Mouse (Mus musculus) midbrain, embryonic 14.5 days (tissue): Measurements from ENCODE around the gene Olfr49. TPM values are rescaled to one million over a fixed set of nuclear protein-coding genes. Genes with fewer than 3 reads are reported as not detected.
"Not testable (repeated sequence)": the region's sequence is repeated elsewhere in the genome, so short reads cannot be mapped to it uniquely, and the experiment has no call there.

Source experiments
- ATAC-seq: fragments of 200-750 bp; cut with Nextera tagmentation; 2 replicates; pipeline ENCODE4 v1.8.0; 2017; ENCODE audit warnings: moderate number of reproducible peaks, moderate library complexity; ENCODE audit not compliant: low FRiP score, low TSS enrichment
- DNase-seq: peaks from one replicate; pipeline ENCODE4 v3.0.0-alpha.2; 2015
- H3K27ac ChIP-seq: fragments of 300-500 bp; sonication (generic); replicated peaks from 2 replicates; pipeline ENCODE4 v1.5.1; 2014; ENCODE audit warnings: mild to moderate bottlenecking, low read depth, low read length, moderate library complexity
- H3K27me3 ChIP-seq: fragments of 300-500 bp; sonication (generic); 2 replicates; pipeline ENCODE4 v1.6.1; 2014; ENCODE audit warnings: low read length, control low read depth, mixed read lengths; ENCODE audit not compliant: control insufficient read depth, insufficient read depth
- H3K36me3 ChIP-seq: fragments of 300-500 bp; sonication (generic); 2 replicates; pipeline ENCODE4 v1.6.1; 2014; ENCODE audit warnings: low read length, control low read depth; ENCODE audit not compliant: control insufficient read depth, insufficient read depth
- H3K4me1 ChIP-seq: fragments of 300-500 bp; sonication (generic); 2 replicates; pipeline ENCODE4 v1.6.1; 2014; ENCODE audit warnings: mild to moderate bottlenecking, antibody characterized with exemption, low read length, control low read depth; ENCODE audit not compliant: control insufficient read depth, insufficient read depth
- H3K4me2 ChIP-seq: fragments of 300-500 bp; sonication (generic); 2 replicates; pipeline ENCODE4 v1.6.1; 2014; ENCODE audit warnings: mild to moderate bottlenecking, low read length, moderate library complexity
- H3K4me3 ChIP-seq: fragments of 300-500 bp; sonication (generic); replicated peaks from 2 replicates; pipeline ENCODE4 v1.5.1; 2014; ENCODE audit warnings: low read depth, low read length
- H3K9ac ChIP-seq: fragments of 300-500 bp; sonication (generic); replicated peaks from 2 replicates; pipeline ENCODE4 v1.6.1; 2014; ENCODE audit warnings: mild to moderate bottlenecking, low read length, moderate library complexity
- H3K9me3 ChIP-seq: fragments of 300-500 bp; sonication (generic); 2 replicates; pipeline ENCODE4 v1.6.1; 2016; ENCODE audit warnings: low read length, control low read depth, mixed read lengths; ENCODE audit not compliant: control insufficient read depth
- WGBS: fragments of 180-500 bp; shearing (Covaris S2); extraction: QIAGEN DNeasy Blood & Tissue Kit; methylation state at CpG from one replicate; pipeline ENCODE4 v1.1.7; 2014; 5-methylcytosine and 5-hydroxymethylcytosine counted together
- polyA plus RNA-seq: library from polyadenylated mRNA; unstranded; fragments of >200 nt; fragmentation: Nextera tagmentation; extraction: Ambion mirVana; gene quantifications from 2 replicates; pipeline ENCODE4 v1.2.1, GENCODE M21; 2014

The Olfr49 gene
- polyA plus RNA-seq, 1 experiment from 2014 or later = not detected

DNA sequence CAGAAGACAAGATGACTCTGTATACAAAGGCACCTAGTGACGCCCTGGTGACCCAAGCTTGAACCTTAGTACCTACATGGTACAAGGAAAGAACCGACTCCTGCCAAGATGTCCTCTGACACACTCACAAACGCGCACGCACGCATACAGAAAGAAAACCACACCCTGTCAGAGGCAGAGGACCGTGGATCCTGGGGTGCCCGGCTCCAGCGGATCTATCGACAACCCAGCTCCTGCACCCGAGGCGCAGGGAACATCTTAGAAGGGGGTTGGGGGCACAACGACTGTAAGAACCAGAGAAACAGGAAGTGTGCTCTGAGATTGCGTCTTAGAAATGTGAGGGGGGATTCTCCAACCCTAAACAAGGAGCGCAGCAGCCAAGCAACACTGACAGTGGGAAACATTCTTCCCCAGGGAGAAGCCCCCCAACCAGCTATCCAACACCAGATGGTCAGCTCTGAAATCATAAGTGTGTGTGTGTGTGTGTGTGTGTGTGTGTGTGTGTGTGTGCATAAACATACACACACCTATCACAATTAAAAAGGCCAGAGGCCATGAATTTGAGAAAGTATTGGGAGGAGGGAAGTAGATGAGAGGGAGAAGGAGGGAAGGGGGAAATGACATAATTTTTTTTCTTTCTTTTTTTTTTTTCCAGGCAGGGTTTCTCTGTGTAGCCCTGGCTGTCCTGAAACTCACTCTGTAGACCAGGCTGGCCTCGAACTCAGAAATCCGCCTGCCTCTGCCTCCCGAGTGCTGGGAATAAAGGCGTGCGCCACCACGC, 53.4 kb downstream of the Olfr49 start:
- WGBS = 85% methylated on average over 21 of the region's 21 CpGs
- Histone ChIP-seq H3K4me3 (no peak overlapping the region), H3K27ac (peak overlapping the region; percentile 26; the same call in 1 of the 2 replicates), H3K9me3 (no peaks in the 10 kb centered on the region), H3K4me2 (no peak overlapping the region), H3K4me1 (peaks cover 29% of the 10 kb centered on the region), H3K27me3 (no peaks in the 10 kb centered on the region), H3K36me3 (peaks cover 14% of the 10 kb centered on the region; the same call in 1 of the 2 replicates), H3K9ac (no peak overlapping the region)
- ATAC-seq (no peak), DNase-seq (no peak)

DNA sequence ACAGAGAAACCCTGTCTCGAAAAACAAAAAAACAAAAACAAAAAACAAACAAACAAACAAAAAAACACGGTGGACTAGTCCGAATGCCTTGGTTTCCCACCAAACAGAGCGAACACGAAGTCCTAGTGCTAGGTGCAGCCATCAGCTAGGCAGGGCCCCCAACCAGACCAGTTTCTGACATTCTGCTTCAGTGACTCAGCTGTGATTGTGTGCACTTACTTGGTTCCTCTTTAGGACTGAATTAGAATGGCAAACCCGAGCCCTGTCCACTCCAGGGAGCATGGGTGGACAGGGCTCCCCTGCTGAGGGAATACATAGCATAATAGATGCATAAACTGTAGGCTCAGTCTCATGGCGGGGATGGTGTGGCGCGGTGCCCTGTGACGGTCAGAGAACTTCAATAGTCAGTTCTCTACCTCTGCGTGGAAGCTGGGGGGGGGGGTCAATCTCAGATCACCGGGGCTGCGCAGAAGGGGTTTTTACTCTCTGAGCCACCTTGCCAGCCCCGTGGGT, 54.0 kb downstream of the Olfr49 start:
- no peak for DNase-seq
- Histone ChIP-seq H3K4me1 (peaks cover 30% of the 10 kb centered on the region), H3K9me3 (no peaks in the 10 kb centered on the region), H3K27me3 (no peaks in the 10 kb centered on the region), H3K36me3 (peaks cover 14% of the 10 kb centered on the region; the same call in 1 of the 2 replicates), H3K4me2 (no peak overlapping the region), H3K9ac (no peak overlapping the region), H3K27ac (no peak overlapping the region), H3K4me3 (no peak overlapping the region)
- WGBS = 86% methylated on average over 14 of the region's 14 CpGs
- ATAC-seq = no peak

DNA sequence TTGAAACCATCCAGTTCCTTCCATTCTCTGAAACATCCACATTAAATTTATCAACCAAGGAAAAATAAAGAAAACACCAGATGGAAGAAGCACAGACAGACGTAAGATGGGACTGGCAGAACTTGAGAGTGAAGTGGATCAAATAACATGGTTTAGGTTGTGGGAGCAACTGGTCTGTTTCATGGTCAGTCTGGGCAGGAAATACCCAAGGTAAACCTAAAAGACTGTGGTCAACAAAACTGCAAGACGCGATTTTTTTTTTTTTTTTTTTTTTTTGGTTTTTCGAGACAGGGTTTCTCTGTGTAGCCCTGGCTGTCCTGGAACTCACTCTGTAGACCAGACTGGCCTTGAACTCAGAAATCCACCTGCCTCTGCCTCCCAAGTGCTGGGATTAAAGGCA, 54.9 kb downstream of the Olfr49 start:
- DNase-seq, H3K4me2 ChIP-seq, H3K9ac ChIP-seq, H3K9me3 ChIP-seq, H3K36me3 ChIP-seq, ATAC-seq, H3K4me3 ChIP-seq, H3K27me3 ChIP-seq, H3K27ac ChIP-seq: not testable (repeated sequence)
- 85% methylated on average over 3 of the region's 4 CpGs for WGBS
- peaks cover 32% of the 10 kb centered on the region for H3K4me1 ChIP-seq

DNA sequence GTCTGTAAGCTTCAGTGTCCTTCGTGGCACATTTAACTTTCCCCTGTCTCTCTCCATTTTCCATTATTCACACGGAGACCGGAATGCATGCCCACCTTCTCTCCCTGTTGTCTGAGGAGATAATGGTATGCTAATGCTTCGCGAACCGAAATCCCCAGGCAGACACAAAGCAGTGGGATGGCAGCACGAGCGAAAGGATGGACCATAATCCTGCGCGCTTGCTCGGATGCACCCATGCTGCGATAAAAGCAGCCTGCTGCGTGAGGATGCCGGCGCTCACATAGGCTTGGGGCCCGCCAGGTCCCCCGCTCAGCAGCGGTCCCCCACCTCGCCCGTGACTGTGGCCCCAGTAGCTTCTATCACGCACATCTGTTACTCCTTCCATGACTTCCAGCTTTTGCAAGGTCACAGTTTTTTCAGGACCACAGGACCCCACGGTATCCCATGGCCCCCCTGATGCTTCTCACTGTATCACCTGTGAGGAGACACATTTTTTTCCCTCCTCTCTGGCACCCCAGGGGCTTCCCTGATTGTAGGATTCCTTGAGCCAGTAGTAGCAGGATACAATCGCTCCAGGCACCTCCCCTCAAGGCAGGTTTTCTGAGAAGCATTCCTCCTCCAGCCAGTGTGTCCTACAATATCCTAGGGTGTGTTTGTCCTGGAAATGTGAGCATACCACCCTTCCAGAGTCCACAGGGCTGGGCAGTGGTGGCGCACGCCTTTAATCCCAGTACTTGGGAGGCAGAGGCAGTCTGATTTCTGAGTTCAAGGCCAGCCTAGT, 55.6 kb downstream of the Olfr49 start:
- Histone ChIP-seq H3K27ac (peak overlapping the region; percentile 89), H3K9me3 (no peaks in the 10 kb centered on the region), H3K4me3 (peak overlapping the region; percentile 31), H3K4me1 (peaks cover 37% of the 10 kb centered on the region), H3K9ac (peak overlapping the region; percentile 58), H3K4me2 (peak overlapping the region; percentile 64), H3K36me3 (no peaks in the 10 kb centered on the region), H3K27me3 (no peaks in the 10 kb centered on the region)
- DNase-seq (peak; percentile 79), ATAC-seq (peak; percentile 49; the same call in 1 of the 2 replicates)
- 4% methylated on average over 25 of the region's 25 CpGs for WGBS

DNA sequence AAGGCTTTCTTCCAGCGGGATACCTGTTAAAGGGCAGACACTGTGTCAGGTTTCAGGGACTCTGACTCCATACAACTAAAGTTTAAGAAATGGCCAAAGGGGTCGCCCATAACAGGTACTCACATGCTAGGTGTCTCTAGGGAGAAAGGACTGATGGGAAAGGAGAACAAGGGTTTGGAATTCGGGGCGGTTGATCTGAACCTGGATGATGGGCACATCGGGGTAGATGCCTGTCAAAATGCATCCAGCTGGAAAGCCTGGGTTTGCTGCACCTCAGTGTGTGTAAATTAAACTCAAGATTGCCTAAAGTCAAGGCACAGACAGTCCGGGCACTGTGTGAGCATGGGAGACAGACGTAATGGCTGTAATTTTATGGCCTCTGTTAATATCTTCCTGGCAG, 56.2 kb downstream of the Olfr49 start:
- Histone ChIP-seq H3K4me2 (peak overlapping the region; percentile 64), H3K4me1 (peaks cover 34% of the 10 kb centered on the region), H3K4me3 (peak overlapping the region; percentile 31), H3K9me3 (no peaks in the 10 kb centered on the region), H3K27me3 (no peaks in the 10 kb centered on the region), H3K9ac (peak overlapping the region; percentile 58), H3K27ac (peak overlapping the region; percentile 89), H3K36me3 (no peaks in the 10 kb centered on the region)
- WGBS = 8% methylated on average over 7 of the region's 7 CpGs
- ATAC-seq (no peak), DNase-seq (no peak)

Other genes with a start within 250 kb of the Olfr49 start
- 338 and 385 TPM in 2 replicates for gene Dad1, start 30.8 kb downstream of the Olfr49 start, polyA plus RNA-seq
- gene Abhd4, start 30.8 kb downstream of the Olfr49 start, polyA plus RNA-seq = 46.6 and 48.0 TPM in 2 replicates
- 58.6 and 71.2 TPM in 2 replicates for gene Oxa1l, start 75.9 kb upstream of the Olfr49 start, polyA plus RNA-seq
- gene Slc7a7, start 132.8 kb upstream of the Olfr49 start, polyA plus RNA-seq = 3.5 and 4.0 TPM in 2 replicates
- 293 and 337 TPM in 2 replicates for gene Mrpl52, start 142.0 kb upstream of the Olfr49 start, polyA plus RNA-seq
- gene Mmp14, start 146.7 kb upstream of the Olfr49 start, polyA plus RNA-seq = 36.2 and 58.5 TPM in 2 replicates
- gene Lrp10, start 179.2 kb upstream of the Olfr49 start, polyA plus RNA-seq = 26.1 and 27.5 TPM in 2 replicates
- gene Rem2, start 191.2 kb upstream of the Olfr49 start, polyA plus RNA-seq = 37.2 and 44.6 TPM in 2 replicates
- gene Prmt5, start 232.6 kb upstream of the Olfr49 start, polyA plus RNA-seq = 76.9 and 92.5 TPM in 2 replicates